Mouse (Mus musculus): ENCODE data around the gene Cd22. TPM values are rescaled to one million over a fixed set of nuclear protein-coding genes. Genes with fewer than 3 reads are reported as not detected.

Gene Cd22
- total and polyA plus RNA-seq, 3 experiments = 0.07 TPM; not detected in 2

GRCm38 (mm10) chr7:30851421-30851820 lies 28.7 kb downstream of the Cd22 start:
- H3K36me3 ChIP-seq (ENCODE audit: control insufficient read depth in 1 of 2, insufficient read depth in 2 of 2, low read length in 2 of 2) = no peaks in the 10 kb centered on the region
- no peak overlapping the region for H3K9ac ChIP-seq (ENCODE audit: control insufficient read depth, low read depth, low read length, poor library complexity, severe bottlenecking)
- peaks cover 7 to 9% of the 10 kb centered on the region in 2 experiments for H3K27me3 ChIP-seq (ENCODE audit: control insufficient read depth in 1 of 2, insufficient read depth in 2 of 2, low read length in 2 of 2)
- TF ChIP-seq USF1 (IDR thresholded peaks at IDR 0.05; ENCODE audit: low read depth, low read length) = peak; percentile 70; the same call in 1 of the 2 replicates
- TF ChIP-seq MXI1 (IDR thresholded peaks at IDR 0.05; ENCODE audit: low read depth, low read length) = no peak
- peak in 1 of 2 experiments; percentile 43; a peak in 1 of 4 replicates for TF ChIP-seq USF2 (IDR thresholded peaks at IDR 0.05; ENCODE audit: borderline replicate concordance in 1 of 2, insufficient read depth in 1 of 2, low read depth in 1 of 2, low read length in 2 of 2)
- TF ChIP-seq CHD2 (IDR thresholded peaks at IDR 0.05; ENCODE audit: low read length) = no peak
- no peak for TF ChIP-seq RCOR1 (IDR thresholded peaks at IDR 0.05; ENCODE audit: low read depth, low read length)
- no peak for TF ChIP-seq CHD1 (IDR thresholded peaks at IDR 0.05; ENCODE audit: low read depth, low read length)
- TF ChIP-seq EP300 (IDR thresholded peaks at IDR 0.05; ENCODE audit: low read depth in 1 of 2, low read length in 2 of 2) = no peak
- no peak for TF ChIP-seq POLR2AphosphoS5 (IDR thresholded peaks at IDR 0.05; ENCODE audit: borderline replicate concordance, low read depth, low read length)
- no peak for TF ChIP-seq MAFK (IDR thresholded peaks at IDR 0.05; ENCODE audit: borderline replicate concordance, low read depth, low read length)
- no peaks in the 10 kb centered on the region for H3K9me3 ChIP-seq (replicated peaks; ENCODE audit: insufficient read depth, low read length)
- no peak overlapping the region for H3K4me3 ChIP-seq (ENCODE audit: control insufficient read depth in 1 of 2, insufficient read depth in 1 of 2, low read depth in 2 of 2, low read length in 2 of 2)
- H3K79me2 ChIP-seq (ENCODE audit: control insufficient read depth, insufficient read depth, low read length, poor library complexity) = no peaks in the 10 kb centered on the region
- H3K4me1 ChIP-seq (ENCODE audit: control insufficient read depth in 1 of 2, insufficient read depth in 2 of 2, low read length in 2 of 2) = peaks cover 0 to 2% of the 10 kb centered on the region in 2 experiments; a peak in 3 of 4 replicates
- no peak for DNase-seq (ENCODE audit: low read depth, low spot score)
- no peak overlapping the region for H3K27ac ChIP-seq (ENCODE audit: control insufficient read depth, low read depth, low read length)

- no peaks in the 10 kb centered on the region for H3K36me3 ChIP-seq (ENCODE audit: control insufficient read depth in 1 of 2, insufficient read depth in 2 of 2, low read length in 2 of 2)
- no peaks in the 10 kb centered on the region for H3K79me2 ChIP-seq (ENCODE audit: control insufficient read depth, insufficient read depth, low read length, poor library complexity)
- no peak for DNase-seq (ENCODE audit: low read depth, low spot score)
- no peaks in the 10 kb centered on the region; a peak in 1 of 4 replicates for H3K27me3 ChIP-seq (ENCODE audit: control insufficient read depth in 1 of 2, insufficient read depth in 2 of 2, low read length in 2 of 2)
- TF ChIP-seq POLR2A (IDR thresholded peaks at IDR 0.05; ENCODE audit: control insufficient read depth in 1 of 2, insufficient read depth in 1 of 2, low read depth in 1 of 2, low read length in 2 of 2, poor library complexity in 1 of 2) = no peak
- no peaks in the 10 kb centered on the region for H3K9me3 ChIP-seq (replicated peaks; ENCODE audit: insufficient read depth, low read length)
- no peak overlapping the region for H3K27ac ChIP-seq (ENCODE audit: control insufficient read depth, low read depth, low read length)
- no peak overlapping the region for H3K4me3 ChIP-seq (ENCODE audit: control insufficient read depth in 1 of 2, insufficient read depth in 1 of 2, low read depth in 2 of 2, low read length in 2 of 2)
- no peak overlapping the region for H3K9ac ChIP-seq (ENCODE audit: control insufficient read depth, low read depth, low read length, poor library complexity, severe bottlenecking)
- H3K4me1 ChIP-seq (ENCODE audit: control insufficient read depth in 1 of 2, insufficient read depth in 2 of 2, low read length in 2 of 2) = peaks cover under 1 to 4% of the 10 kb centered on the region in 2 experiments
These were observed 32.2 kb downstream of the Cd22 start for GRCm38 (mm10) chr7:30847934-30848333.

GRCm38 (mm10) chr7:30847386-30847785 lies 32.8 kb downstream of the Cd22 start:
- Histone ChIP-seq H3K4me3 (ENCODE audit: control insufficient read depth in 1 of 2, insufficient read depth in 1 of 2, low read depth in 2 of 2, low read length in 2 of 2) (no peak overlapping the region), H3K4me1 (ENCODE audit: control insufficient read depth in 1 of 2, insufficient read depth in 2 of 2, low read length in 2 of 2) (peaks cover 6 to 9% of the 10 kb centered on the region in 2 experiments), H3K9me3 (replicated peaks; ENCODE audit: insufficient read depth, low read length) (no peaks in the 10 kb centered on the region), H3K79me2 (ENCODE audit: control insufficient read depth, insufficient read depth, low read length, poor library complexity) (no peaks in the 10 kb centered on the region), H3K36me3 (ENCODE audit: control insufficient read depth in 1 of 2, insufficient read depth in 2 of 2, low read length in 2 of 2) (peaks cover 0 to 5% of the 10 kb centered on the region in 2 experiments; a peak in 2 of 4 replicates), H3K27me3 (ENCODE audit: control insufficient read depth in 1 of 2, insufficient read depth in 2 of 2, low read length in 2 of 2) (no peaks in the 10 kb centered on the region; a peak in 1 of 4 replicates), H3K9ac (ENCODE audit: control insufficient read depth, low read depth, low read length, poor library complexity, severe bottlenecking) (no peak overlapping the region), H3K27ac (ENCODE audit: control insufficient read depth, low read depth, low read length) (no peak overlapping the region)
- no peak for TF ChIP-seq ZMIZ1 (IDR thresholded peaks at IDR 0.05; ENCODE audit: low read depth, low read length)
- TF ChIP-seq TBP (IDR thresholded peaks at IDR 0.05; ENCODE audit: low read depth, low read length) = no peak
- no peak for TF ChIP-seq CHD2 (IDR thresholded peaks at IDR 0.05; ENCODE audit: low read length)
- TF ChIP-seq UBTF (IDR thresholded peaks at IDR 0.05; ENCODE audit: borderline replicate concordance, insufficient read depth, low read depth, low read length) = no peak
- DNase-seq (ENCODE audit: low read depth, low spot score) = no peak

Measured in MEL (cell line).